Mouse (Mus musculus): ENCODE measurements around the gene Ctcfl.

Gene Ctcfl

DNA sequence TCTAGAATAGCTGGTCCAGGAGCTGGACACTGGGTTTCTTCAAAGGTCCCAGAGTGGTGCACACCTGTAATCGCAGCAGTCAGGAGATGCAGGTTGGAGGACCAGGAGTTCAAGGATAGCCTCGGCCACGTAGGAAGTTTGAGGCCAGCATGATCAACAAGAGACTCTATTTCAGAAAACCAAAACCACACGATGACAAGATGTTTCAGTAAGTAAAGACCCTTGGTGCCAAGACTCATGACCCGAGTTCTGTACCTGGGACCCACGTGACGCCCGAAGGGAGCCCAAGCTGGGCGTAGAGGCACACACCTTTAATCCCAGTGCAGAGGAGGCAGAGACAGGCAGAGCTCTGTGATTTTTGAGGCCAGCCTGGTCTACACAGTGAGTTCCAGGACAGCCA lies 36.2 kb downstream of the Ctcfl start:
- no peak for DNase-seq (ENCODE audit: low spot score)

DNA sequence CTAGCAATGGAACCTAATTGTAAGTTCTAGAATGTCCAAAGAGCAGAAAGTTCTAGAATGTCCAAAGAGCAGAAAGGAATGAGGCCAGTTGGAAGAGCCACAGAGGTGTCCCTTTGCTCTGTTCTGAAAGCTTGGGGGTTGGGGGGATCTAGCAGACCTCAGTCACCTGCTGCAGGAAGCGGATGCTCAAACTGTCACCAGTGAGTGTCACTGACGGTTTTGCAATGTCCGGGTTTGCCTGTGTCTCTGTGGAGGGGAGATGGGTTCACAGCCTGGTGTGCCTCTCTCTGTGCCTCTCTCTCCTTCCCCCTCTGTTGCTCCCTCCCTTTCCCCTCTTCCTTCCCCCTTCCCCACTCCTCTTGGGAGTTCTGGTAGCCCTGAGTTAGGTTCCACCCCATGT lies 36.6 kb downstream of the Ctcfl start:
- no peak for DNase-seq (ENCODE audit: low spot score)

DNA sequence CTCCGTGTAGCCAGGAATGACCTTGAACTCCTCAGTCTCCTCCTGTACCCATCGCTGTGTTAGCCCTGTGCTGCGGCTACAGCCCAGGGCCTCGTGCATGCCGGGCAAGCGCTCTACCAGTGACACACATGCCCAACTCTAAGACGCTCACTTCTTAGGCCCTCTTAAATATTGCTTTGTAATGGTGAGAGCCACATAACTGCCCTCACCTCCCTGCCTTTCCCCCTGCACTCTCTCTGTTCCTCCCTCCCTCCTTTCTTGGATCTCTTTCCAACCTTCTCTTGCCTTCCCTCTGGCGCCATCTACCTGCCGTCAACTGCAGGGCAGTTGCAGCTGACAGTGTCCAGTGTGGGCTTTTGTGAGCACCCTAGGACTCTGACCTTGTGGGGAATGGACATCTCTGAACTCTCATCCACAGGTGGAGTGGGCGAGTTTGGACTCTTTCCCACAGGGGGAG lies 38.5 kb downstream of the Ctcfl start:
- peak; percentile 54 for DNase-seq (ENCODE audit: low spot score)

DNA sequence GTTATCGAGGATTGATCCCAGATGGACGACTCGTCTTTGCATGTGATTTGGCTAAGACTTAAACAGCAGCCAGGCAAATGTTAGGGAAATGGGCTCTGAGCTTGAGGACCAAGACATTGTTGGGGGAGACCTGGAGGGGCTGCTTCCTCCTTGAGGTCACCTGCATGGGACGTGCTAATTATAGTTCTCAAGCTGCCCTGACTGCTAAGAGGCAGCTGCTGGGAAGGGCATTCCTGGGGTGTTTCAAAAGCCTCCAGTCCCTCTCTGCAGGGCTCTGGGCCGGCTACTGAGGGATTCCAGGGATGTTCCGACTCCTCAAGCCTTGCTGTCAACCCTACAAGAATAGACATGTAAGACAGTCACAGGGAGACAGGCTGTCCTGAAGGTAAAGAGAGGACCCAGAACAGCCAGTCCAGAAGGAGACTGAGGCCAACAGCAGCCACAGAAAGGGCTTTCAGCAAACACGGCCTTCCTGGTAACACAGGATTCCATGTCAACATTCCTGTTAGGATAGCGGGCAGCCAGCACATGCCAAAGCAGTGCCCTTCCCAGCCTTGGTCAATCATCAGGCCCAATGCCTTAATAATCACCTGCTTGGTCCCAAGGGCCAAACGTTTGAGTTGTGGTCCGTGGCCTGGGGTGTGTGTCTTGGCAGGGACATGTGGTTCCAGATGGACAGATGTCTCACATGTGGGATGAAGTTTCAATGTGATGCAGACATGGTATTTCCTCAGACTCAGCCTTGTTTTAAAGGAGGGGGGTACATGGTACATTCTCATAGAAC lies 39.4 kb downstream of the Ctcfl start:
- DNase-seq (ENCODE audit: low spot score): no peak

DNA sequence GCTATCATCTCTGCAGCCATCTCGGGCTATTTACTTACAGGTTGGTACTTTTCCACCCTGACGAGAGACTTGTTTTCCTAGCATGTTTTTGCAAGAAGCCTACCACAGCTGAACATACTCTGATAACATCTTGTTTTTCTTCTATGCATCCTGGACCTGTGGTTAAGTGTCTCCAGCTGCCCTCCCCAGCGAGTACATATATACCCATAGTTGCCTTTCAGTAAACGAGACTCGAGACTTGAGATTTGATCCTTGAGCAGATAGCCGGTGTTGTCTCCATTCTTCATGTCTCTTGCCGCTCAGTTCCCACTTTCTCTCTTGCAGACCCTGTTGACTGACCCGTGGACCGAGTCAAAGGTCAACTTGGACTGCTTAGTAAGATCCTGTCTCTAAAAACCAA lies 42.4 kb downstream of the Ctcfl start:
- no peak for DNase-seq (ENCODE audit: low spot score)

DNA sequence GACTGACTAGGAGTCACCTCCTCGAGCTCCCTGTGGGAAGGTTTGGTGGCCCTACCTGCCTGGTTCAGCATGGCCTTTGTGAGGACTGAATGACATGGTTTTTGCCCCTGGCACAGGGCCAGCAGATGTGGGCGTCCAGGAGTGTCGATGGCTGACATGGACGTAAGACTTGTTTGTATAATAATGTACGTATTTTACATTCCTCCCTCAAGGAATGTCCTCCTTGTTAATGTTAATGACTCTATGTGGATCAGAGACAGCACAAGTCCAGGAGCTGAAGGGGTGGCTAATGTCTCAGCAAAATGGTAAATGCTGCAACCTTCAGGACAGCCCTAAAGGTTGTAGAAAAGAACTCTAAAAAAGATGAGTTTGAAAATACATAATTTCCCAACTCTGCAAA lies 45.7 kb downstream of the Ctcfl start:
- DNase-seq (ENCODE audit: low spot score): no peak

GRCm38 (mm10) chr2:173072948-173073347 lies 46.4 kb downstream of the Ctcfl start:
- DNase-seq (ENCODE audit: low spot score): no peak

DNA sequence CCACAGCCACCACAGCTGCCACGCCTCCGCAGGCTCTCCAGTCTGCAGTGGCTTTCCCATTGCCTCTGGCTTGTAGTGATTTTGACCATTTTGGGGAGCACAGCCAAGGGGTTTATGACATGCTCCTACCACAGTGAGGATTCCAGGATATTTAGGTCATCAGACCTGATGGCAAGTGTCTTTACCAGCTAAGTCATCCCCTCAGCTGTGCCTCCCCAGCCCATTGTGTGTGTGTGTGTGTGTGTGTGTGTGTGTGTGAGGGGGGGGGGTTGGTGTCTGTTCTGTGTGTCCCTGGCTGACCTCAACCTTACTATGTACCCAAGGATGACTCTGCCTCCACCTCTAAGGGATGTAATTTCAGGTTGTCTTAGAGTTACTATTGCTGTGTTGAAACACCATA lies 54.5 kb downstream of the Ctcfl start:
- DNase-seq (ENCODE audit: low spot score): no peak

GRCm38 (mm10) chr2:173063219-173063618 lies 56.1 kb downstream of the Ctcfl start:
- DNase-seq (ENCODE audit: low spot score): no peak

GRCm38 (mm10) chr2:173061443-173062351 lies 57.6 kb downstream of the Ctcfl start:
- DNase-seq (ENCODE audit: low spot score): no peak

GRCm38 (mm10) chr2:173060450-173060849 lies 58.9 kb downstream of the Ctcfl start:
- no peak for DNase-seq (ENCODE audit: low spot score)

DNA sequence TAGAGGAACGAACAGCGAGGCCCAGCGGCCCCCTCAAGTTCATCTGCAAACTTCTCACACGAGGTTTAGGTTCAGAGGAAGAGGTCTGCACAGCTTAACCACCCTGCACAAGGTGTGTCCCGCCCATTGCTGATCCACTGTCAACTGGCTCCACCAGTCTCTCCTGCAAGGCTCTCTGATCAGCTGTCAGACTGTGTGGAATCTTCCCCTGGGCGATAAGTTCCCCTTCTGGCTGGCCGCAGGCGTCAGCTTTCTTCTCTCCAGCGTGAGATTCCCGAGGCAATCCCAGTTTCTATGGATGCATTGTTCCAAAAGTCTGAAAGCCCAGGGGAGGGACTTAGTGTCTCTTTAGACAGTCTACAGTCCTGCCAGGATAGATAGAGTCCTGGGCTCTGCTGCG lies 61.1 kb downstream of the Ctcfl start:
- DNase-seq (ENCODE audit: low spot score): no peak

- no peak for DNase-seq (ENCODE audit: low spot score)
Observed at GRCm38 (mm10) chr2:173057623-173058022, 61.7 kb downstream of the Ctcfl start.

- no peak for DNase-seq (ENCODE audit: low spot score)
Observed at GRCm38 (mm10) chr2:173056882-173057315, 62.4 kb downstream of the Ctcfl start.

DNA sequence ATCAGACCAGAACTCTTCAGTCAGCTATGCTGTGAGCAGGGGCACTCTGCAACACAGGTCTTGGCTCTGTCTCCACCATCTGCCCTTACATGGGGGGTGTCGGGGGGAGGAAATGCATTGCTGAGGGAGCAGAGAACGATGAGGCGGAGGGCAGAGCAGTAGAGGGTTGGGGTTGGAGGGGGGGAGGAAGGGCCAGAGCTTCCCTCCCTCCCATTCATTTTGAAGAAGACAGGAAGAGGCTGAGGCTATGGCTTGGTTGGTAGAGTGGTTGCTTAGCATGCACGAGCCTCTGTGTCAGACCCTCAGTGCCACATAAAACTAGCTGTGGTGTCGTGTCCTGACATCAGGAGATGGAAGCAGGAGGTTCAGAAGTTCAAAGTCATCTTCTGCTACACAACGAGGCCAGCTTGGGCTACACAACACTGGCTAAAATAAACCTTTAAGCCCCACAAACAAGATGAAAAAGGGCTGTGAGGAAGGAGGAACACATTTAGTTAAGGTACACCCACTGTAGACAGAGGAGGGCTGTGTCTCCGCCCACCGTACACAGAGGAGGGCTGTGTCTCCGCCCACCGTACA lies 62.9 kb downstream of the Ctcfl start:
- no peak for DNase-seq (ENCODE audit: low spot score)

- no peak for DNase-seq (ENCODE audit: low spot score)
Observed at GRCm38 (mm10) chr2:173053846-173054245, 65.5 kb downstream of the Ctcfl start.

- DNase-seq (ENCODE audit: low spot score): no peak
Observed at GRCm38 (mm10) chr2:173052881-173053280, 66.4 kb downstream of the Ctcfl start.

DNA sequence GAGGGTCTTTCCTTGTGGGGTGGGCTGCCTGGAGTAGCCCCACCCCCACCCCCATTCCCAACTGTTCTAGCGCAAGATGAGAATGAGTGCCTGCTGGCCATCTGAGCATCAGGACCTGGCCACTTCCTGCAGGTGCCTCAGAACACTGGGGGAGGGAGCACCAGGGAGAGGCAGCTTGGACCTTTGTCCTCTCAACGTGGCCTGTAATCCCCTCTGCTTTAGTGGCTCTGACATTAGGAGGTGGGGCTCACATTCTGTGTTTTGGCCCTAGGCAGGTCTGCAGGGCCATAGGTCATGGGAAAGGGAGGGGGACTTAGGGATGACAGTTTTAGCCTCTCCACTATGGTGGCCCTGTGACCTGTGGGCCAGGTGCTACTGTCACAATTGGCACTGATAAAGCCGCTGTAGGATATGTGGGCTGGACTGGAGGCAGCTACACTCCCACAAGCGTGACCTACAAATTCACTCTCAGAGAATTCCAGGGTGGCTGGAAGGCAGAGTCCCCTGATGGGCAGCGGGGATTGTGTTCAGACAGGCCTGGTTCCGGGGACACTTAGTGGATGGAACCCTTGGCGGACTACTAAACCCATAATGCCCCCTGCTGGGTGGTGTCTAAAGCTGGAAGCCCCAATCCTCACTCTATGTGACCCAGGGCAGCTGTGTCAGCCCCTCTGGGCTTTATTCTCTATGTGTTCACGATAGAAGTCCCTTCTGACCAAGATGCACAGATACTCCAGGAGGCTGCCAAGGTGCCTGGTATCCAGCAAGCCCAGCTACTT lies 68.5 kb downstream of the Ctcfl start:
- DNase-seq (ENCODE audit: low spot score): no peak

- DNase-seq (ENCODE audit: low spot score): no peak
Observed at GRCm38 (mm10) chr2:173049817-173050216, 69.5 kb downstream of the Ctcfl start.

DNA sequence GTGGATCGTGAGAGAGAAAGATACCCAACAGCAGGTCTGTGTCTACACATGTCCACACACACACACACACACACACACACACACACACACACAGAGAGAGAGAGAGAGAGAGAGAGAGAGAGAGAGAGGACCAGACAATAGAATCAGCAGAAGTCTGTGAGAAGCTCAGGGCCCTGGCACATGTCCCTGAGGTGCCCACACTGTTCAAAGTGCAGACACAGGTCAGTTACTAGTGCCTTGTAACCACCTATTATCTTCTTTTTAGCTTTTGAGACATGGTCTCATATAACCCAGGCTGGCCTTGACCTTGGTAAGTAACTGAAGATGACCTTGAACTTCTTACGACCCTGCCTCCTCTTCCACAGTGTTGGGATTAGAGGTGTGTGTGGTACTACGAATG lies 70.1 kb downstream of the Ctcfl start:
- no peak for DNase-seq (ENCODE audit: low spot score)

- DNase-seq (ENCODE audit: low spot score): no peak
Observed at GRCm38 (mm10) chr2:173048041-173048745, 71.1 kb downstream of the Ctcfl start.
